Mouse (Mus musculus): ENCODE measurements at regions not wholly inside any gene's neighbourhood (a gene's known extent, or its start where the extent isn't known, plus 50 kb on each side); places are given as distances from the start of the nearest gene placed in this dataset.

GRCm38 (mm10) chr3:35235066-35235465, 518.8 kb upstream of the Atp11b start:
- DNase-seq (ENCODE audit: low read depth, low spot score), result no peak

DNA sequence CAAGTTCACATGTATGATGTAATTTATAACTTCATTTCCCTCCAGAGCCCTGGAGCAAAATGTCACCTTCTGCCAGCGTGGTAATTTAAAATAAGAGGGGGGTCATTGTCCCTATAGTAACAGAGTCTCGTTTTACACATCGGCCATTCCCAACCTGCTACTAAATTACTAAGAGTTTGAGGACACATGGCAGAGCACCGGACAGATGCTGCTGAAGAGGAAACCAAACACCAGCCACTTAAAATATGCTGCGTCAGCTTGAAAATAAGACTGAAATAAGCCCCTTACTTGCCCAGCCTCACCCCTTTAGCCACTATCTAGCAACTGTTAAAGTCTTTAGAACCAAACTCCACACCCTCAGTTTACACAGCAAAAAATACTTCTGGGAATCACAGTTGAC, 518.1 kb upstream of the Atp11b start:
- DNase-seq (ENCODE audit: low read depth, low spot score), result no peak

DNA sequence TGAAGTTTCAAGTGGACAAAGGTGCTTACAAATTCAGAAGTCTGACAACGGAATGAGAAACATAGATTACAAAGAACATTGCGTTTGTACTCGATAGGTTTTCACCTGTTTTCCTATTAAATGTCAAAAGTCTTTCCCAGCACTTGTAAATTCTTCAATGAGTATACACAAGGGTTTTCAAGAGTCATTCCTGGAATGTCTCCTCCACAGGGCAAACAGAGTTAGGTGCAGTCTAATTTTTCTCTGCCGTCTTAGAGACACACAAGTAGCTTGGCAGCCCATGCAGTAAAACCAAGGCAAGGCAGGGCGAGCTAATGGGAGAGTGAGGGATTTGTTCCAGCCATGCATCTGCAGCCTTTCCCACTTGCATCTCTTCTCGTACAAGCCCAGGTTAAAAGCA, 516.6 kb upstream of the Atp11b start:
- no peak for DNase-seq (ENCODE audit: low read depth, low spot score)

GRCm38 (mm10) chr3:35242349-35242748, 511.6 kb upstream of the Atp11b start:
- no peak for DNase-seq (ENCODE audit: low read depth, low spot score)

GRCm38 (mm10) chr3:35242871-35243529, 510.9 kb upstream of the Atp11b start:
- no peak for DNase-seq (ENCODE audit: low read depth, low spot score)

DNA sequence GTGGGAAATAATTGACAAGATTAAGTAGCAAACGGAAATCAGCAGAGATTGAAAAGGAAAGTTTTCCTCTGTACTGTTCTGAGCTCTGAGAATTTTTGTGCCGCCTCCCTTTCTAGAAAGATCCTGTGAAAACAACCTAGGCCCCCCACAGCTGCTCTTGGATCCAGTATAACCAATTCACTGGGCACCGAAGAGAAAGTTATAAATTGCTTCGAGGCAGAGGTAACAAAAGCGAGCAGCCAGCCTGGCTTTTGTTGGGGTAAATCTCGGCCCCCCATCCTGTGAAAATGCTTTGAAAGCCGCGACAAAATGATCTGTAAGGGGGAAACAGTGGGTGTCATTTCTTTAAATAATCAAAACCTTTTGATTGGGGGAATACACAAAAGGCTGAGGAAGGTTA, 508.9 kb upstream of the Atp11b start:
- DNase-seq (ENCODE audit: low read depth, low spot score), result no peak

GRCm38 (mm10) chr3:35245946-35246665, 507.8 kb upstream of the Atp11b start:
- DNase-seq (ENCODE audit: low read depth, low spot score), result no peak

DNA sequence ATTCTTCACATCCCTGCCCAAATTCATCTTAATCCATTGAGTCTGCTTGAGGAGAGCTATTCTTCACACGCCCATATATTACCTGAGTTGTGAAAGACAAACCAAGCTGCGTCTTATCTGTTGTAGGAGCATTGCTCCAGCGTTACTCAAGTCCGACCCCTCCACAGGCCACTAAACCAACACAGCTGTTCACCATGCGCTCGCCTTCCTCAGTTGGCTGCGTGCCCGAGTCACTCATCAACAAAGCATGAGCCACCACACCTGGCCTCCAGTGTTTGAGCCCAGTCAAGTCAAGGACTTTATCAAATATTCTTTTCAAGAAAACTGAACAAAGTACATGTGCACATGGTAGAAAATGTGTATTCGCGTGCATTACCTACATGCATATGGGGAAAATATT, 504.7 kb upstream of the Atp11b start:
- DNase-seq (ENCODE audit: low read depth, low spot score), result no peak

GRCm38 (mm10) chr3:35250092-35250749, 503.7 kb upstream of the Atp11b start:
- no peak for DNase-seq (ENCODE audit: low read depth, low spot score)

DNA sequence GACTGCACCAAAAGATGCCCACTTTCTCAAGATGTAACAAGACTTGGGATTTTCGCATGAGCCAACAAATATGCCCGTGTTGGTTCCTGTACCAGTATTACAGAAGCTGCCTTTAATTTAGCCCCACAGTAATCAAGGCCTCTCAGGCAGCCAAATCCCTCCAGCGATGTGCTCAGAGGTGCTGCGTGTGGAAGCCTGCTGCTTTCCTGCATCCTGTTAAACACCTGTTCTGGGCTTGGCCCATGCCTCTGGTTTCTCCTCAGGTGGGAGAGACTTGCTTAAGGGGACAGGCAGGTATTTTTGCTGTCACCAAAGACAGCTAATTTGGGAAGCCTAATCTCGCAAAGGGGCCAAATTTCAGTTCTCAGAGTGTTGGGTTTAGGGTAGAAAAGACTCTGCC, 500.0 kb upstream of the Atp11b start:
- no peak for DNase-seq (ENCODE audit: low read depth, low spot score)

- DNase-seq (ENCODE audit: low read depth, low spot score), result no peak
These were observed 493.0 kb upstream of the Atp11b start for GRCm38 (mm10) chr3:35260936-35261335.

DNA sequence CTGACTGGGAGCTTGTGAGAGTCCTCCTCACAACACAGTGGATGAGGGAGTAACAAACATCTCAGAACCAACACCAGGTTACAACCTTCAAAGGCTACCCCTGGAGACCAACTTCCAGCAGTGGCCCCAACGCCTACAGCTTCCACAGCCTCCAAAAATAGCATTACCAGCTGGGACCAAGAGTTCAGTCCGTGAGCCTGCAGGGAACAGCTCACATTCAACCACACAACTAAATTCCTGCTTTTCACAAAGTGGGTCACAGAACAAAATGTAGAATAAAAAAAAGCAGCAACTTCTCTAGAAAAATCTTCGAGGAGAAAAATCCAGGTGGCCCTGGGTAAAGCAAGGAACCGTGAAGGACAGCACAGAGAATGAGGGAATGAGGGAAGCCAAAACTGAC, 485.0 kb upstream of the Atp11b start:
- DNase-seq (ENCODE audit: low read depth, low spot score), result no peak

GRCm38 (mm10) chr3:35269977-35270880, 483.7 kb upstream of the Atp11b start:
- no peak for DNase-seq (ENCODE audit: low read depth, low spot score)

- no peak for DNase-seq (ENCODE audit: low read depth, low spot score)
These were observed 480.4 kb upstream of the Atp11b start for GRCm38 (mm10) chr3:35273546-35273945.

- no peak for DNase-seq (ENCODE audit: low read depth, low spot score)
These were observed 472.9 kb upstream of the Atp11b start for GRCm38 (mm10) chr3:35280981-35281380.

- no peak for DNase-seq (ENCODE audit: low read depth, low spot score)
These were observed 471.8 kb upstream of the Atp11b start for GRCm38 (mm10) chr3:35282106-35282505.

- no peak for DNase-seq (ENCODE audit: low read depth, low spot score)
These were observed 459.1 kb upstream of the Atp11b start for GRCm38 (mm10) chr3:35294771-35295170.

DNA sequence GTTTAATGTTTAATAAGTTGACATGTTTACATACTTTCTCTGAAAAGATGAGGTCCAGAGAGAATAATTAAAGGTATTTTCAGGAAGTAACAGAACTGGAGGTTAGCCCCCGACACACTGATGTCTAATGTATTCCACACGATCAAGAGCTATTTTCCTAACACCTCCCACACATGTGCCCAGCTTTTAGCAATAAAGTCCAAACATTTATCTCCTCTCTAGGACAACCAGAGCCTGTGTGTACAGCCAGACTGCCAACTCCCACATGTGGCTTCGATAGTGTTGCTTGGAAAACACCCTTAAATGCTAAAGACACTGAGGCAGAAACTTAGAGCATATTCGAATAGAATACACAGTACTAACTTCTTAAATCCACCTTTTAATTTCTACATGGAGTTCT, 458.2 kb upstream of the Atp11b start:
- DNase-seq (ENCODE audit: low read depth, low spot score), result no peak

DNA sequence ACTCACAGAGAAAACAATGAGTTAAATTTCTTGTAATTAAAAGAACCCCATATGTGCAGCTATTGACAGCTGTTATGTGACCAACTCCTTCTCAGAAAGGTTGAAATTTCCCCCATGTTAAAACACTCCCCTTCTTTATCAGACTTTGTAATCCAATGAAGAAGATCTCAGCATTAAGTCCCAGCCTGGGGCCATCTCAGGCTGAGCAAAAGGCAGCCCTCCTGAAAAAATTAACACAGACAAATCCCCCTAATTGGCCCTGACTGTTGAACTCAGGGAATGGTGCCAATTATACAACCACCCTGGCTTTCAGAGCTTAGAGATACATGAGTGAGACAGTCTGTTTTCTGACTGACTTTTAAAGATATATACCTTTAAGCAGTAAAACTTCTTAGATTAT, 454.9 kb upstream of the Atp11b start:
- no peak for DNase-seq (ENCODE audit: low read depth, low spot score)

DNA sequence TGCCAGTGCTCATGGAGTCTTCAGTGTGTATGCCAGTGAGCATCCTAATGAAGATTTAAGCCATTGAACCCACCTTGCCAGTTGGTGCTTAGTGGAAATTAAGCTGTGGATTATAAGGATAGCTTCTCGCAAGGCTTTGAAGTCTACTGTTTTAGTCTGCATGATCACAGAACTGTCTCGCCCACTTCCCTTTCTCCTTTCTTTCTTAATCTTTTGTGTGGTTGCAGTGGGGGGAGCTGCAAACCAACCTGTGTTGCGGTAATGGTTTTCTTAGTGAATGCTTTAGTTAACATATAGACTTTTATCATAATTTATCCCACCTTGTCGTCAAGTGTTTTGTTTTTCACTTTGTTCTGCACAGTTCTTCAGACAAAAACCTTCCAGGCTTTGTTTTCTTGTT, 447.9 kb upstream of the Atp11b start:
- DNase-seq (ENCODE audit: low read depth, low spot score), result no peak

DNA sequence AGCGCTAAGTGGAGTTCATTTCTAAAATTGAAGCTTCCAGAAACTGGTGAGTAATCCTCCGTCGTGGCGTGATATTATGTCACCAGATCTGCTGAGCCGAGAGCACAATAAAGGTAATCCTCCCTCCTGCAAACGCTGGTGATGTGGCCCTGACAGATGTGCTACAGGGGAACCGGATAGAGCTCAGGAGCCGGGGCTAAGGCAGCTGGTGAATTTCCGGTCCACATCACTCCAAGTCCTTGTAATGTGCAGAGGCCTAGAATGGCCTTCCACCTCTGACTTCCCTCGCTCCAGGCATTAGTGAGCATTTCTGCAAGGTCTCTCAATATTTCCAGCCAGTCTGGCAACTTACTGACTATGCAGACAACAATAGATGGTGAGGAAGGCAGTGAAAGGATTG, 439.7 kb upstream of the Atp11b start:
- DNase-seq (ENCODE audit: low read depth, low spot score), result no peak

DNA sequence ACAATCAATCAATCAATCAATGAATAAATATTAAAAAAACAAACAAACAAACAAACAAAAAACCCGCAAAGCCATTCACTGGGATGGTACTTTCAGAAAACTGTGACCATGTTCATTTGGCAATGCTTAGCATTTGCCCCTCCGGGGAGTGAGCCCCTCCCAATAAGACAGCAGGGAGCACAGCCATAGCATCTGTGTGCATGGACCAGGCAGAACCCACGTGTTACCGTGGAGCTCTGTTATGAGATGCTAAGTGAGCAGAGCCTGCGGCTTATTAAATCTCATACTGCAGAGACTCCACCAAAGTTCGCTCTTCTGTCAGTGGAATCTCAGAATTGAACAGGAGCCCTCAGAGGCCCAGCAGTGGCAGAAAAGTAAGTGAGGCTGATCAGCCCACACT, 438.7 kb upstream of the Atp11b start:
- DNase-seq (ENCODE audit: low read depth, low spot score), result no peak

All from embryo, embryonic 11.5 days (tissue).